Mouse (Mus musculus) hindbrain, embryonic 16.5 days (tissue): ENCODE data around the gene Nr3c2. TPM values are rescaled to one million over a fixed set of nuclear protein-coding genes. Genes with fewer than 3 reads are reported as not detected.

Experiments
- ATAC-seq: fragments of 200-750 bp; cut with Nextera tagmentation; 2 replicates; pipeline ENCODE4 v1.8.0; 2017; ENCODE audit warnings: moderate TSS enrichment, moderate library complexity
- H3K27ac ChIP-seq: fragments of 300-500 bp; sonication (generic); 2 replicates; pipeline ENCODE4 v1.5.1; 2014; ENCODE audit warnings: low read depth, mild to moderate bottlenecking, control low read depth, low read length, moderate library complexity
- H3K27me3 ChIP-seq: fragments of 300-500 bp; sonication (generic); replicated peaks from 2 replicates; pipeline ENCODE4 v1.6.1; 2014; ENCODE audit warnings: low read length; ENCODE audit not compliant: control insufficient read depth, insufficient read depth
- H3K36me3 ChIP-seq: fragments of 300-500 bp; sonication (generic); 2 replicates; pipeline ENCODE4 v1.6.1; 2014; ENCODE audit warnings: mild to moderate bottlenecking, low read length, moderate library complexity, mixed read lengths; ENCODE audit not compliant: control insufficient read depth, insufficient read depth
- H3K4me1 ChIP-seq: fragments of 300-500 bp; sonication (generic); 2 replicates; pipeline ENCODE4 v1.6.1; 2014; ENCODE audit warnings: low read depth, low read length; ENCODE audit not compliant: control insufficient read depth, insufficient read depth
- H3K4me2 ChIP-seq: fragments of 300-500 bp; sonication (generic); 2 replicates; pipeline ENCODE4 v1.6.1; 2014; ENCODE audit warnings: mild to moderate bottlenecking, low read length, control low read depth, moderate library complexity
- H3K4me3 ChIP-seq: fragments of 300-500 bp; sonication (generic); 2 replicates; pipeline ENCODE4 v1.5.1; 2014; ENCODE audit warnings: mild to moderate bottlenecking, low read length, control low read depth, moderate library complexity
- H3K9ac ChIP-seq: fragments of 300-500 bp; sonication (generic); 2 replicates; pipeline ENCODE4 v1.6.1; 2014; ENCODE audit warnings: low read depth, mild to moderate bottlenecking, control low read depth, low read length, moderate library complexity
- H3K9me3 ChIP-seq: fragments of 300-500 bp; sonication (generic); 2 replicates; pipeline ENCODE4 v1.6.1; 2014; ENCODE audit warnings: mild to moderate bottlenecking, low read length, moderate library complexity; ENCODE audit not compliant: control insufficient read depth
- WGBS: fragments of 180-500 bp; shearing (Covaris S2); extraction: QIAGEN DNeasy Blood & Tissue Kit; methylation state at CpG from one replicate; pipeline ENCODE4 v1.1.7; 2014; 5-methylcytosine and 5-hydroxymethylcytosine counted together
- polyA plus RNA-seq: library from polyadenylated mRNA; unstranded; fragments of >200 nt; fragmentation: Nextera tagmentation; extraction: Ambion mirVana; gene quantifications from 2 replicates; pipeline ENCODE4 v1.2.1, GENCODE M21; 2015

The Nr3c2 gene
- polyA plus RNA-seq, 1 experiment from 2014 or later: 4.8 TPM

DNA sequence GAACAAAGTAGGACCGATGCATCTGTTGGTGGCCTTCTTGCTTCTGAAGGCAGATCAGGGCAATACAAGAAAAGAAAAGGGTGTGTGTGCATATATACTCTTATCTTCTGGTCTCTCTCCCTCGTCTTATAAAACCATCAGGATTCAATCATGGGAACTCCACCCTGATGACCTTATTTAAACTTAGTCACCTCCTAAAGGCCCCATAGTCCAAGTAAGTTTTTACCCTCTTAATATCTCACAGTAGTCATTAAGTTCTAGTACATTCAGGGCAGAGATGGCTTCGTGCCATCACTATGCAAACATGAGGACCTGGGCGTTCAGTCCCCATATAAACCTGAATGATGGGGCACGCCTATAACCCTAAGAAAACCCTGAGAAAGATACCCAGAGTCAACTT lies 29.6 kb downstream of the Nr3c2 start:
- no peaks in the 10 kb centered on the region for H3K9me3 ChIP-seq
- H3K27ac ChIP-seq: no peak overlapping the region
- H3K4me3 ChIP-seq: no peak overlapping the region
- no peak overlapping the region for H3K9ac ChIP-seq
- 91% methylated on average over 5 of the region's 5 CpGs for WGBS
- no peaks in the 10 kb centered on the region for H3K4me1 ChIP-seq
- no peak overlapping the region for H3K4me2 ChIP-seq
- ATAC-seq: no peak
- no peaks in the 10 kb centered on the region for H3K36me3 ChIP-seq
- no peaks in the 10 kb centered on the region for H3K27me3 ChIP-seq

DNA sequence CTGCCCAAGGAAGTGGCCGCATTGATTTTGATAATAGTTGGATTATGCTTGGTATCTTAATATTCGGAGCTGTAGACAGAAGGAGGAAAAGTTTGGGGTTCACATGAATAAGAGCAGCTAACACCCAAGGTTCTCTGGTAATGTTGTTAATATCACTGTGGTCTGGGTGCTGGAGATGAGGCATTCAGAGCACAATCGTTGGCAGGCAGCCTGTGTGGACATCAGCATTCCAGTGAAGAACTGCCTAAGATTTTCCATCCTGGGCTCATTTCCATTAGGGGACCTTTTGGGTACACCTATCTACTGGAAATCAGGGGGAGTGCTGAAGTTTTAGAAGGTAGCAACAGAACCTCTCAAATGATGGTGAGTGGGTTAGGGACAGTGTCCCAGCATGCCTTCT lies 65.8 kb downstream of the Nr3c2 start:
- H3K27ac ChIP-seq: no peak overlapping the region

DNA sequence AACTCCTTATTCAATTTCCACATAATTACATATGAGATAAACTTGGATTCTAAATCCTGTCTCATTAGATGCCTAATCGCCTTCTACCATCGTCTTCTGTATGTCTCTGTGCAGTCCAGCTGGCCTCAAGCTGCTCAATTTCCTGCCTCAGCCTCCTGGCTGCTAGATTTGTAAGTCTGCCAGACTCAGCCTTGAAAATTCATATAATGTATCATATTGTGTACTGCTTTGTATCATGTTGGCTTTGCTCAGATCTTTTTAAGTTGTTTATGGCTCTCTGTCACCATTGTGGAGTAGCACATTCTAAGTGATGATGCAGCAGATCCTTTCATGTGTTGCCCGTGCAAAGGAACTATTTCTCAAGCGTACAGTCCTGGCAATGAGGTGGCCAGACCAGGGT lies 71.9 kb downstream of the Nr3c2 start:
- Histone ChIP-seq H3K36me3 (no peaks in the 10 kb centered on the region), H3K27me3 (no peaks in the 10 kb centered on the region), H3K4me1 (no peaks in the 10 kb centered on the region), H3K27ac (no peak overlapping the region), H3K4me2 (no peak overlapping the region), H3K4me3 (no peak overlapping the region), H3K9ac (no peak overlapping the region), H3K9me3 (no peaks in the 10 kb centered on the region)
- WGBS: 85% methylated on average over 4 of the region's 4 CpGs
- ATAC-seq: no peak

More for the DNA sequence above, 65.8 kb downstream of the Nr3c2 start:
- Histone ChIP-seq H3K27me3 (no peaks in the 10 kb centered on the region), H3K9ac (no peak overlapping the region), H3K36me3 (no peaks in the 10 kb centered on the region), H3K9me3 (no peaks in the 10 kb centered on the region), H3K4me1 (no peaks in the 10 kb centered on the region), H3K4me3 (no peak overlapping the region), H3K4me2 (no peak overlapping the region)
- WGBS: 94% methylated on average over 3 of the region's 3 CpGs
- no peak for ATAC-seq

DNA sequence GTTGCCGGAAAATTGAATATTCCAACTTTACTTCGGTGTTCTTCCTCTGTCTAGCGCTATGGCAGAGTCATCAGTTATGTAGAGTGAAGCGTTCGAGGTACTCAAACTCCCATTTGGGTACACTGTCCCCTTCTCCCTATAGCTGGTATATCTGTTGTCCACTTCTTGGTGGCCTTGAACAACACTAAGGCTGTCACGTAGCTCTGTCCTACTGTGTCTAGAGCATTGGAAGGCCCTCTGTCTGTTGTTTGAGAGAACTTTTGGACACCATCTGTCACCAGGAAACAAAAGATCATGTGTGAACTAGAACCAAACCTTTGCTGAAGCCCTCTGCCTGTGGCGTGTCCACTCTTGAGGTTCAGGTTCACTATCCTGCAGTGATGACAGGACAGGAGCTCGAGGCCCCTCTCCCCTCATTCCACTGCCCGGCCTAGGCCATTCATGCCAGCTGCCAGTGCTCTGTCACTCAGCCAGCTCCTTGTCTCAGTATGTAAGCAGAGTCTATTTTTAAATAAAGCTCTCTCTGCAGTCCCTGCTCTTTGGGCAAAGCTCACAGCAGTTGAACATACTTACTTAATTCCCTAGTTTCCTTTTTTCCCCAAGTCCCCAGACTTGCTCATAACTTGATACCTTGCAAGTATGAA lies 72.6 kb downstream of the Nr3c2 start:
- Histone ChIP-seq H3K9me3 (no peaks in the 10 kb centered on the region), H3K9ac (no peak overlapping the region), H3K4me3 (no peak overlapping the region), H3K4me1 (no peaks in the 10 kb centered on the region), H3K4me2 (no peak overlapping the region), H3K27ac (no peak overlapping the region), H3K36me3 (no peaks in the 10 kb centered on the region), H3K27me3 (no peaks in the 10 kb centered on the region)
- ATAC-seq: no peak
- 71% methylated on average over 9 of the region's 9 CpGs for WGBS

DNA sequence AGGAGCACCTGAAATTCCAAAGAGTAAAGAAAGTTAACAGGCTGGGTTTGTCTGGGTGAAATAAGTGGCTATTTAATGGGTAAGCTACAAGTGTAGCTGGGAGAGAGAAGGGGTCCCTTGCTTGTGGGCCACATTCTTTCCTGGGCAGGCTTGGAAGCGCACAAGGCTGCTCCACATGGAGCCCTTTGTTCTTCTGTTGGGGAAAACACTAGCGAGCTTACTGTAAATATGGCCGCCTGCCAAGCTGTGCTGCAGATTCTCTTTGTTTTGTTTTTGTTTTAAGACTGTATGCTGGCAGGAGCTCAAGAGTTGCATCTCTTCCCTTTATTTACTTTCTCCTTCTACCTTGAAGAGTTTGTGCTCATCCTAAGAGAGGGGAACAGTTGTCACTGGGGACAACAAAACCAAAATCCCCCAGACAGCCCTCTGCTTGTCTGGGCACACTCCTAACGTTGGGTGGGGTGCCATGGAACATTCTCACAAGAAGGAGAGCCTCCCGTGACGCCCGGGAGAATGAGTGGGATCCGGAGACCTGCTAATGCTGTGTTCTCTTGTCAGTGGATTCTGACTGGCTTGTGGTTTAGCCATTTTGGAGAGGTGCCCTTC lies 73.8 kb downstream of the Nr3c2 start:
- 0 out of 2 replicates have a peak overlapping the region, but pooled peaks have one; percentile 12 for H3K27ac ChIP-seq
- H3K4me3 ChIP-seq: no peak overlapping the region
- H3K36me3 ChIP-seq: no peaks in the 10 kb centered on the region
- no peaks in the 10 kb centered on the region for H3K4me1 ChIP-seq
- 23% methylated on average over 8 of the region's 8 CpGs for WGBS
- peak overlapping the region; percentile 16; the same call in 1 of the 2 replicates for H3K4me2 ChIP-seq
- no peak overlapping the region for H3K9ac ChIP-seq
- H3K27me3 ChIP-seq: no peaks in the 10 kb centered on the region
- H3K9me3 ChIP-seq: no peaks in the 10 kb centered on the region
- ATAC-seq: peak; percentile 85

DNA sequence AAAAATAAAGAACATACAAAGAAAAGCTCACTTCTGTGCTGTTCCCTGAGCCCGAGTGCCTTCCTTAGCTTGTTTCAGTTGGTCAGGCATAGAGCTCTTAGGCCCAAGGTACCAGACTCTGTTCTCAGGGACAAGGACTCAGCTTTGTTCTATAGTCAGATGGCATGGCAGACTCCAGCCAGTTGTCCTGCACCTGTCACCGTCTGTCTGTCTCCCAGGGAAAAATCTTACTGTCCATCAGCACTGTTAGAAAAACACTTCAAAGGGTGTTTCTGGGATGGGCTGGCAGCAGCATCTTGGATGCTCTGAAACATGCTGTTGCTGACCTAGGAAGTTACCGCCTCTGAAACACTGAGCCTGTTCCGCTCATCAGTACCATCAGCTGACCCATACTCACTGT lies 78.7 kb downstream of the Nr3c2 start:
- no peak overlapping the region for H3K4me3 ChIP-seq
- no peak overlapping the region for H3K9ac ChIP-seq
- 0 out of 2 replicates have a peak, but pooled peaks cover 2% of the 10 kb centered on the region for H3K9me3 ChIP-seq
- no peak for ATAC-seq
- no peak overlapping the region for H3K27ac ChIP-seq
- H3K36me3 ChIP-seq: no peaks in the 10 kb centered on the region
- 92% methylated on average over 4 of the region's 4 CpGs for WGBS
- no peaks in the 10 kb centered on the region for H3K27me3 ChIP-seq
- H3K4me2 ChIP-seq: no peak overlapping the region
- H3K4me1 ChIP-seq: no peaks in the 10 kb centered on the region

DNA sequence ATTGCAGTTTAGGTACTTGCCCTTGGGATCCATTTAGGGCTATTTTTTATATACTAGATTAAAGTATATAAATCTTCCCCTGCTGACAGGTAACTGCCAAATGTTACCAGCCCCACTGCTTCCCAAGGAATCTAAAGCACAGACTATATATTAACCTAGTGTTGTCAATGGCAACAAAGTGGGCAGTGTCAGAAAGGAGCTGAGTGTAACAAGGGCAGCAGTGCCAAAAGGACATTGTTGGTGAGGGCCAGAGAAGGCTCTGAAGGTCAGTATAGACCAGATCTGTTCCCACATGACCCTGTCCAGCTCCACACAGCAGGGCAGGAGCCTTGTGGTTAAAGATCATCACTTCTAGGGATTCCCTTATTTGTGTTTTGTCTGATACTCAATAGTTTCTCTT lies 84.8 kb downstream of the Nr3c2 start:
- Histone ChIP-seq H3K27ac (no peak overlapping the region), H3K4me3 (no peak overlapping the region), H3K4me1 (no peaks in the 10 kb centered on the region), H3K36me3 (no peaks in the 10 kb centered on the region), H3K27me3 (no peaks in the 10 kb centered on the region), H3K4me2 (no peak overlapping the region), H3K9me3 (0 out of 2 replicates have a peak, but pooled peaks cover 2% of the 10 kb centered on the region), H3K9ac (no peak overlapping the region)
- no peak for ATAC-seq

DNA sequence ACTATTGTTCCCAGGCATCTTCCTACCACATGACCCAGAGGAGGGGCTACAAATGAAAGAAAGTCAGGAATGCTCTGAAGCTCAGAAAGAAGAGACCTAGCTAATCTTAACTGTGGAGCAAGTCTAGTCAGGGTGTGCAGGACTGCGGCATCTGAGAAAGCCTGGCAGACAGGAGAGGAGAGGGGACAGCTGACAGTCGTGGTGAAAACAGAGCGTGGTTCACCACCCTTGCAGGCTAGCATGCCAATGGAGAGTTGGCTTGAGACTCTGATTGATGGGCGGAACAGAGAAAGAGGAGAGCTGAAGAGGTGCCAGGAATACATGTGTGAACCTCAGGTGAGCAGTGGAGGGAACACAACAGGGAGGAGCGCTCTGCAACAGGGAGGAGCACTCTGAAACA lies 85.6 kb downstream of the Nr3c2 start:
- Histone ChIP-seq H3K4me1 (no peaks in the 10 kb centered on the region), H3K9me3 (0 out of 2 replicates have a peak, but pooled peaks cover 2% of the 10 kb centered on the region), H3K4me3 (no peak overlapping the region), H3K9ac (no peak overlapping the region), H3K27me3 (no peaks in the 10 kb centered on the region), H3K36me3 (no peaks in the 10 kb centered on the region), H3K27ac (no peak overlapping the region), H3K4me2 (no peak overlapping the region)
- WGBS: 86% methylated on average over 5 of the region's 5 CpGs
- ATAC-seq: no peak

DNA sequence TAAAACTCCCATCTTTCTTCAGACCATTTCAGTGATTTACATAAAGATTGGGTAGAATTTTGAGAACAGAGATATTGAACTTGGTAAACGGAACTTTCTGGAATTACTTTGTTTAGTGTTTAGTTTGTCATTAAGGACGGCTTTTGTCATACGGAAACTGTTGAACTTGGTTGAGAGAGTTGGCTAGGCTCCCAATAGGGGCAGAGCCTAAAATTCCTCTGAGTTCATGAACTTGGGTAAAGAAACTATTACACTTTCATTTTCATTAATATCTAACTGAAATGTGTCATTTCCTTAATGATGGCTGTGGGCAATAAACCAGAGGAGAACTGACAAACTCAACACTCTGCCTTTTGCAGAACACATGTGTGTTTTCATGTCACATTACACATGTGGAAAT lies 88.6 kb downstream of the Nr3c2 start:
- Histone ChIP-seq H3K27ac (no peak overlapping the region), H3K4me3 (no peak overlapping the region), H3K4me2 (no peak overlapping the region), H3K27me3 (no peaks in the 10 kb centered on the region), H3K36me3 (no peaks in the 10 kb centered on the region), H3K9ac (no peak overlapping the region), H3K4me1 (no peaks in the 10 kb centered on the region), H3K9me3 (no peaks in the 10 kb centered on the region)
- 73% methylated on average over 3 of the region's 3 CpGs for WGBS
- ATAC-seq: no peak
